Mouse (Mus musculus) MEL (cell line): Measurements from ENCODE around the gene Hist1h3i. TPM values are rescaled to one million over a fixed set of nuclear protein-coding genes. Genes with fewer than 3 reads are reported as not detected.
"Not testable (repeated sequence)": the region's sequence is repeated elsewhere in the genome, so short reads cannot be mapped to it uniquely, and the experiment has no call there.

Experiments
- DNase-seq: peaks from one replicate; pipeline ENCODE4 v3.0.0; 2011; ENCODE audit warnings: low read depth, low spot score
- H3K27ac ChIP-seq: 2 replicates; pipeline ENCODE4 v1.5.1; 2012; ENCODE audit warnings: low read depth, mild to moderate bottlenecking, control low read depth, low read length, moderate library complexity; ENCODE audit not compliant: control insufficient read depth
- H3K27me3 ChIP-seq, 2 experiments: fragments of 150-350 bp in 1 of 2; sonication (generic) in 1 of 2; 2 replicates each; pipeline ENCODE4 v1.6.1; 2012; ENCODE audit warnings: low read length in 2 of 2, mild to moderate bottlenecking in 2 of 2, improper control_type of control experiment in 1 of 2, moderate library complexity in 1 of 2; ENCODE audit not compliant: insufficient read depth in 2 of 2, control insufficient read depth in 1 of 2
- H3K36me3 ChIP-seq, 2 experiments: 2 replicates each; pipeline ENCODE4 v1.6.1; 2012 to 2014; ENCODE audit warnings: low read length in 2 of 2, improper control_type of control experiment in 1 of 2, inconsistent platforms in 1 of 2, mild to moderate bottlenecking in 1 of 2; ENCODE audit not compliant: insufficient read depth in 2 of 2, control insufficient read depth in 1 of 2
- H3K4me1 ChIP-seq, 2 experiments: fragments of 150-350 bp in 1 of 2; sonication (generic) in 1 of 2; 2 replicates each; pipeline ENCODE4 v1.6.1; 2012; ENCODE audit warnings: low read length in 2 of 2, improper control_type of control experiment in 1 of 2, mild to moderate bottlenecking in 1 of 2; ENCODE audit not compliant: insufficient read depth in 2 of 2, control insufficient read depth in 1 of 2
- H3K4me3 ChIP-seq, 2 experiments: fragments of 150-350 bp in 1 of 2; sonication (generic) in 1 of 2; 2 replicates each; pipeline ENCODE4 v1.5.1; 2012; ENCODE audit warnings: low read depth in 2 of 2, low read length in 2 of 2, mild to moderate bottlenecking in 2 of 2, moderate library complexity in 2 of 2, control low read depth in 1 of 2, improper control_type of control experiment in 1 of 2; ENCODE audit not compliant: control insufficient read depth in 1 of 2, insufficient read depth in 1 of 2
- H3K79me2 ChIP-seq: 2 replicates; pipeline ENCODE4 v1.6.1; 2012; ENCODE audit warnings: mild to moderate bottlenecking, low read length, moderate library complexity; ENCODE audit not compliant: control insufficient read depth, poor library complexity, insufficient read depth
- H3K9ac ChIP-seq: 2 replicates; pipeline ENCODE4 v1.6.1; 2012; ENCODE audit warnings: low read depth, mild to moderate bottlenecking, control low read depth, low read length, moderate library complexity; ENCODE audit not compliant: control insufficient read depth, poor library complexity, severe bottlenecking
- H3K9me3 ChIP-seq: fragments of 150-350 bp; sonication (generic); replicated peaks from 2 replicates; pipeline ENCODE4 v1.6.1; 2012; ENCODE audit warnings: mild to moderate bottlenecking, low read length, improper control_type of control experiment, moderate library complexity; ENCODE audit not compliant: insufficient read depth
- CHD2 ChIP-seq: IDR thresholded peaks from 2 replicates; pipeline ENCODE4 v1.6.1; 2011; ENCODE audit warnings: low read length, improper control_type of control experiment
- CTCF ChIP-seq, 3 experiments: IDR thresholded peaks in 2 of 3; conservative IDR thresholded peaks in 1 of 3; 2 replicates each; pipeline ENCODE4 v1.5.1; 2011 to 2012; ENCODE audit warnings: low read length in 3 of 3, low read depth in 2 of 3, mild to moderate bottlenecking in 2 of 3, improper control_type of control experiment in 1 of 3, inconsistent platforms in 1 of 3, mixed read lengths in 1 of 3, moderate library complexity in 1 of 3; ENCODE audit not compliant: control insufficient read depth in 1 of 3, insufficient read depth in 1 of 3, poor library complexity in 1 of 3, severe bottlenecking in 1 of 3
- GABPA ChIP-seq: IDR thresholded peaks from 2 replicates; pipeline ENCODE4 v1.6.1; 2012; ENCODE audit warnings: low read depth, mild to moderate bottlenecking, inconsistent platforms, low read length, improper control_type of control experiment, moderate library complexity
- HCFC1 ChIP-seq: IDR thresholded peaks from 2 replicates; pipeline ENCODE4 v1.6.1; 2012; ENCODE audit warnings: low read depth, mild to moderate bottlenecking, inconsistent platforms, low read length, improper control_type of control experiment, moderate library complexity
- MAFK ChIP-seq: IDR thresholded peaks from 2 replicates; pipeline ENCODE4 v1.6.1; 2011; ENCODE audit warnings: low read depth, mild to moderate bottlenecking, low read length, improper control_type of control experiment, borderline replicate concordance
- MAX ChIP-seq: IDR thresholded peaks from 2 replicates; pipeline ENCODE4 v1.6.1; 2011; ENCODE audit warnings: low read length, improper control_type of control experiment
- MEF2A ChIP-seq: IDR thresholded peaks from 2 replicates; pipeline ENCODE4 v1.6.1; 2014; ENCODE audit warnings: low read depth, mild to moderate bottlenecking, inconsistent platforms, low read length, improper control_type of control experiment; ENCODE audit not compliant: poor library complexity, insufficient replicate concordance, severe bottlenecking; ENCODE audit errors: extremely low read depth
- MYC ChIP-seq: IDR thresholded peaks from 2 replicates; pipeline ENCODE4 v1.6.1; 2011; ENCODE audit warnings: low read depth, mild to moderate bottlenecking, low read length, improper control_type of control experiment, moderate library complexity
- NRF1 ChIP-seq: IDR thresholded peaks from 2 replicates; pipeline ENCODE4 v1.6.1; 2014; ENCODE audit warnings: low read depth, mild to moderate bottlenecking, inconsistent platforms, low read length, improper control_type of control experiment, moderate library complexity; ENCODE audit not compliant: poor library complexity, insufficient read depth, severe bottlenecking
- POLR2A ChIP-seq, 2 experiments: IDR thresholded peaks; 2 replicates each; pipeline ENCODE4 v1.6.1; 2011 to 2012; ENCODE audit warnings: low read length in 2 of 2, mild to moderate bottlenecking in 2 of 2, control low read depth in 1 of 2, improper control_type of control experiment in 1 of 2, low read depth in 1 of 2, moderate library complexity in 1 of 2; ENCODE audit not compliant: control insufficient read depth in 1 of 2, insufficient read depth in 1 of 2, poor library complexity in 1 of 2
- RAD21 ChIP-seq: IDR thresholded peaks from 2 replicates; pipeline ENCODE4 v1.6.1; 2011; ENCODE audit warnings: mild to moderate bottlenecking, low read depth, low read length, improper control_type of control experiment
- SIN3A ChIP-seq: IDR thresholded peaks from 2 replicates; pipeline ENCODE4 v1.6.1; 2012; ENCODE audit warnings: low read length, improper control_type of control experiment, inconsistent platforms
- SMC3 ChIP-seq: IDR thresholded peaks from 2 replicates; pipeline ENCODE4 v1.6.1; 2011; ENCODE audit warnings: low read depth, low read length, improper control_type of control experiment
- TBP ChIP-seq: IDR thresholded peaks from 2 replicates; pipeline ENCODE4 v1.8.0; 2011; ENCODE audit warnings: low read depth, low read length, improper control_type of control experiment
- USF1 ChIP-seq: IDR thresholded peaks from 2 replicates; pipeline ENCODE4 v1.6.1; 2014; ENCODE audit warnings: low read depth, mild to moderate bottlenecking, inconsistent platforms, low read length, improper control_type of control experiment, moderate library complexity
- ZC3H11A ChIP-seq: IDR thresholded peaks from 2 replicates; pipeline ENCODE4 v1.6.1; 2012; ENCODE audit warnings: low read depth, mild to moderate bottlenecking, inconsistent platforms, low read length, improper control_type of control experiment
- ZNF384 ChIP-seq: IDR thresholded peaks from 2 replicates; pipeline ENCODE4 v1.6.1; 2012; ENCODE audit warnings: low read depth, mild to moderate bottlenecking, inconsistent platforms, low read length, improper control_type of control experiment
- polyA plus RNA-seq, 2 experiments: library from polyadenylated mRNA; stranded (reverse) in 1 of 2; unstranded in 1 of 2; fragments of >175 nt in 1 of 2; fragments of >200 nt in 1 of 2; gene quantifications; 2 replicates each; pipeline versions ENCODE4 v1.2.1 to v1.2.4; 2012; ENCODE audit warnings: low replicate concordance in 2 of 2, low read depth in 1 of 2; ENCODE audit not compliant: insufficient read length in 2 of 2, insufficient read depth in 1 of 2, missing spikeins in 1 of 2
- total RNA-seq: library from RNA; depleted of rRNA; stranded (reverse); fragments of 300-350 nt; gene quantifications from 2 replicates; pipeline ENCODE4 v1.2.3, GENCODE M21; 2012

Gene Hist1h3i
- total and polyA plus RNA-seq, 3 experiments, result 18.1 to 1,321 TPM; not detected in 1

- Histone ChIP-seq H3K9ac (no peak overlapping the region), H3K27ac (no peak overlapping the region), H3K36me3 (peaks cover 0 to 2% of the 10 kb centered on the region in 2 experiments; a peak in 2 of 4 replicates), H3K4me3 (no peak overlapping the region), H3K79me2 (no peaks in the 10 kb centered on the region), H3K4me1 (peaks cover 0 to 5% of the 10 kb centered on the region in 2 experiments; a peak in 2 of 4 replicates), H3K9me3 (no peaks in the 10 kb centered on the region), H3K27me3 (no peaks in the 10 kb centered on the region)
- peak; percentile 4 for DNase-seq
- TF ChIP-seq ZC3H11A (no peak), ZNF384 (no peak), USF1 (no peak), MYC (no peak), SMC3 (no peak), GABPA (no peak), NRF1 (no peak), TBP (no peak), POLR2A (IDR thresholded peaks at IDR 0.05; ENCODE audit: control insufficient read depth in 1 of 2, insufficient read depth in 1 of 2, low read depth in 1 of 2, low read length in 2 of 2, poor library complexity in 1 of 2) (no peak), MAX (no peak), MEF2A (no peak), RAD21 (no peak), SIN3A (no peak), HCFC1 (no peak), CHD2 (no peak), CTCF (IDR thresholded peaks at IDR 0.05 in 2 of 3, conservative IDR thresholded peaks at IDR 0.05 in 1 of 3; ENCODE audit: control insufficient read depth in 1 of 3, insufficient read depth in 1 of 3, low read depth in 2 of 3, low read length in 3 of 3, poor library complexity in 1 of 3, severe bottlenecking in 1 of 3) (no peak), MAFK (no peak)
These were observed 45.3 kb upstream of the Hist1h3i start for GRCm38 (mm10) chr13:21828511-21828910.

GRCm38 (mm10) chr13:21820082-21820890 is 37.1 kb upstream of the Hist1h3i start:
- H3K9ac ChIP-seq, H3K9me3 ChIP-seq, H3K36me3 ChIP-seq, H3K4me3 ChIP-seq, DNase-seq, H3K27ac ChIP-seq, H3K27me3 ChIP-seq, H3K4me1 ChIP-seq, H3K79me2 ChIP-seq: not testable (repeated sequence)
